Mouse (Mus musculus) heart, embryonic 14.5 days (tissue): ENCODE data around the gene Zdhhc22. TPM values are rescaled to one million over a fixed set of nuclear protein-coding genes. Genes with fewer than 3 reads are reported as not detected.

Experiments used
- ATAC-seq: fragments of 200-750 bp; cut with Nextera tagmentation; 2 replicates; pipeline ENCODE4 v1.8.0; 2017; ENCODE audit warnings: low read depth, moderate TSS enrichment; ENCODE audit not compliant: insufficient number of reproducible peaks, insufficient read depth, low FRiP score
- H3K27ac ChIP-seq, 2 experiments: fragments of 200-500 bp in 1 of 2; fragments of 300-500 bp in 1 of 2; sonication (generic) in 1 of 2; replicated peaks in 1 of 2; 2 replicates each; pipeline ENCODE4 v1.5.1; 2012 to 2014; ENCODE audit warnings: low read depth in 2 of 2, low read length in 2 of 2, control low read depth in 1 of 2, mild to moderate bottlenecking in 1 of 2, mixed read lengths in 1 of 2; ENCODE audit not compliant: control insufficient read depth in 1 of 2, insufficient read depth in 1 of 2
- H3K27me3 ChIP-seq: fragments of 300-500 bp; sonication (generic); 2 replicates; pipeline ENCODE4 v1.6.1; 2014; ENCODE audit warnings: mild to moderate bottlenecking, low read length, control low read depth; ENCODE audit not compliant: control insufficient read depth, insufficient read depth
- H3K36me3 ChIP-seq: fragments of 300-500 bp; sonication (generic); 2 replicates; pipeline ENCODE4 v1.6.1; 2014; ENCODE audit warnings: mild to moderate bottlenecking, control low read depth, low read length, mixed read lengths; ENCODE audit not compliant: control insufficient read depth, insufficient read depth
- H3K4me1 ChIP-seq, 2 experiments: fragments of 200-500 bp in 1 of 2; fragments of 300-500 bp in 1 of 2; sonication (generic) in 1 of 2; 2 replicates each; pipeline ENCODE4 v1.6.1; 2012 to 2014; ENCODE audit warnings: low read length in 2 of 2, control low read depth in 1 of 2, mixed read lengths in 1 of 2; ENCODE audit not compliant: control insufficient read depth in 2 of 2, insufficient read depth in 2 of 2
- H3K4me2 ChIP-seq: fragments of 300-500 bp; sonication (generic); 2 replicates; pipeline ENCODE4 v1.6.1; 2014; ENCODE audit warnings: mild to moderate bottlenecking, low read length
- H3K4me3 ChIP-seq, 2 experiments: fragments of 200-500 bp in 1 of 2; fragments of 300-500 bp in 1 of 2; sonication (generic) in 1 of 2; 2 replicates each; pipeline ENCODE4 v1.5.1; 2012 to 2014; ENCODE audit warnings: low read length in 2 of 2, mild to moderate bottlenecking in 2 of 2, control low read depth in 1 of 2, low read depth in 1 of 2, moderate library complexity in 1 of 2; ENCODE audit not compliant: control insufficient read depth in 1 of 2, insufficient read depth in 1 of 2
- H3K9ac ChIP-seq: fragments of 300-500 bp; sonication (generic); 2 replicates; pipeline ENCODE4 v1.6.1; 2014; ENCODE audit warnings: mild to moderate bottlenecking, low read length
- H3K9me3 ChIP-seq: fragments of 300-500 bp; sonication (generic); 2 replicates; pipeline ENCODE4 v1.6.1; 2016; ENCODE audit warnings: low read length, control low read depth; ENCODE audit not compliant: control insufficient read depth
- WGBS: fragments of 180-500 bp; shearing (Covaris S2); extraction: QIAGEN DNeasy Blood & Tissue Kit; methylation state at CpG from one replicate; pipeline ENCODE4 v1.1.7; 2014; 5-methylcytosine and 5-hydroxymethylcytosine counted together
- polyA plus RNA-seq: library from polyadenylated mRNA; unstranded; fragments of >200 nt; fragmentation: Nextera tagmentation; extraction: Ambion mirVana; gene quantifications from 2 replicates; pipeline ENCODE4 v1.2.1, GENCODE M21; 2014

The Zdhhc22 gene
- polyA plus RNA-seq, 1 experiment from 2014 or later = 0.09 TPM

DNA sequence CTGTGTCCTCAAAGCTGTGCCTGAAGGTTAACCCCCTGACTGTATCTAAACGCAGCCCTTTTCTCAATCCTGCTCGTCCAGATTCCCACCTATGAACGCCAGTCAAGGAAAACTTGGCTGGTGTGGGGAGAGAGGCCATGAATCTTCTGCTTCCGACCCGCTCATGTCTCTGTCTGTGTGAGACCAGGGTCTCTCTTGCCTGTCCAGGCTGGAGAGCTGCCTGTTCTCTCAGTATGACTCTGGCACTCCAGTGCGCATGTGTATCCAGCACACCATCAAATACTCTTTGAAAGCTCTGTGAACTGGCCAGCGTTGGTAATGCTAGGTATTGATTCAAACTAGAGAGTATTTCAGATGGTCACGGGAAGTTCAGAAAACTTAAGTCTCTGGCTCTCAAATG lies 46.8 kb downstream of the Zdhhc22 start:
- H3K36me3 ChIP-seq = no peaks in the 10 kb centered on the region
- H3K4me3 ChIP-seq = no peak overlapping the region
- H3K9me3 ChIP-seq = no peaks in the 10 kb centered on the region
- H3K27me3 ChIP-seq = no peaks in the 10 kb centered on the region
- peaks cover 16 to 30% of the 10 kb centered on the region in 2 experiments for H3K4me1 ChIP-seq
- H3K4me2 ChIP-seq = no peak overlapping the region
- H3K27ac ChIP-seq = no peak overlapping the region
- H3K9ac ChIP-seq = no peak overlapping the region
- ATAC-seq = no peak
- 81% methylated on average over 8 of the region's 8 CpGs for WGBS

DNA sequence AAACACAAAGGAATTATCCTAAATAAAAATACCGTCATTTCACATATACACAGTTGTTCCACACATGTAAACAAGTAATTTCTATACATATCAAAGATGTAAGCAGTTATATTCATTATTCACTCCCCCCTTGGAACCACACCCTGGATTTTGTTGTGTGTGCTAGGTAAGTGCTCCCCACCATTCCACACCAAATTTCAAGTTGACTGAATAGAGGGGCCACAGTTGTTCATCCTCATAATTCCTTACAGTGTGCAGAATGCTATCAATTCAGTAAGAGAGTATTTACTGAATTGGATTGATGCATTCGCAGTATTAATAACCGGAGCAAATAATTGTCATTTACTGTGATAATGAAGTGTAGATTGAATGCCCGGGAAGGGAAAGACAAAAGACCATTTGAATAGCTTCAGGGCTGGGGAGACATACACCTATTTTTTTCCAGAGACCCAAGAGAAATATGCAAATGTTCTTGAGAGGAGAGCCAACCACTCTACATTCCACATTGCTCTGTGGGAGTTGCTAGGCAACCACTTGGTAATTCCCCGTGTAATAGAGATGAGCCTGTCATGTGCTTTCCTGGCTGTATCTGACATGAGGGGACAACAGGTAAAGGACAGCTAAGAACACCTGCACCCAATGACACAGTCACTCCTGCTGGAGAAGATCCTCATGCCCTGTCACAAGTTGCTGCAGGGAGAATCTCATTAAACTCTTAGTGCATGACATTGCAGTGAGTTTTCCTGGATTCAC lies 48.3 kb downstream of the Zdhhc22 start:
- peak overlapping the region in 1 of 2 experiments; percentile 25; a peak in 1 of 4 replicates for H3K27ac ChIP-seq
- WGBS = 45% methylated on average over 5 of the region's 5 CpGs
- H3K4me3 ChIP-seq = no peak overlapping the region
- H3K4me1 ChIP-seq = peaks cover 11 to 22% of the 10 kb centered on the region in 2 experiments
- H3K4me2 ChIP-seq = 0 out of 2 replicates have a peak overlapping the region, but pooled peaks have one; percentile 2
- no peaks in the 10 kb centered on the region for H3K27me3 ChIP-seq
- no peaks in the 10 kb centered on the region for H3K9me3 ChIP-seq
- ATAC-seq = no peak
- no peak overlapping the region for H3K9ac ChIP-seq
- no peaks in the 10 kb centered on the region for H3K36me3 ChIP-seq

DNA sequence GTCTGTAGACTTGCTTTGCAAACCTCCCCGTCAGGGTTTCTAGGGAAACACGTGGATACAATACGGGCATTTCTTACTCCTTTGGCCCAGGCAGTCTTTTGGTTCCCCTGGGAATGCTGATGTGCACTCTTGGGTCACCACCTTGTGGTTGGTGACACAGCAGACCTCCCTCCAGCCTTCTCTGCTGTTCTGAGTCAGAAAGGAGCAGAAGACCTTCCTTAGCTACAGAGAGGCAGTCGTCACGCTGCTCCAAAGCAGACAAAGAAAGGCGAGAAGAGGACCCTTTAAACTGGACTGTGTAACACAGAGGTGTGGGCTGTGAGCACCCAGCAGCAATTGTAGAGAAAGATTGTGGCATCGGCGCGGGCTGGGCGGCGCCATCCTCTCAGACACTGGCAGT lies 49.1 kb downstream of the Zdhhc22 start:
- Histone ChIP-seq H3K9me3 (no peaks in the 10 kb centered on the region), H3K9ac (peak overlapping the region; percentile 43; the same call in 1 of the 2 replicates), H3K4me1 (peaks cover 11 to 21% of the 10 kb centered on the region in 2 experiments), H3K4me3 (no peak overlapping the region), H3K4me2 (0 out of 2 replicates have a peak overlapping the region, but pooled peaks have one; percentile 2), H3K27me3 (no peaks in the 10 kb centered on the region), H3K27ac (peak overlapping the region; percentile 41 to 60; a peak in 2 of 4 replicates), H3K36me3 (no peaks in the 10 kb centered on the region)
- WGBS = 32% methylated on average over 11 of the region's 11 CpGs
- no peak for ATAC-seq

DNA sequence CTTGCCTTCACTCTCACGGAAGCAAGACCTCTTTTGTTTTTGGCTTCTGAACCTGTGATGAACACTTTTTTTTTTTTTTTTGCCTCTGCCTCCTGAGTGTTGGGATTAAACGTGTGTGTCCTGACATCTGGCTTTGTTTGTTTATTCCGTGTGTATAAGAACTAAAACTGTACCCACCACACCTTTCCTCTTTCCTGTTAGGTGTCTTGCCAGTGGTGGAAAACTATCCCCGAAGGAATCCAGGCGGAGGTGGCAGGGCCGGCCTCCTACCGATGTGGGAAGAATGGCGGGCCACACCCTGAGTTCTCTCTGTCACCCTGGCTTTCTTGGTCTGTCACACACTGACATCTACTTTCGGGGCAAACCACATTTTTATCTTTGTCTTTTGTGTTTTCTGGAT lies 51.7 kb downstream of the Zdhhc22 start:
- Histone ChIP-seq H3K9me3 (no peaks in the 10 kb centered on the region), H3K27ac (no peak overlapping the region), H3K27me3 (no peaks in the 10 kb centered on the region), H3K4me2 (no peak overlapping the region), H3K36me3 (no peaks in the 10 kb centered on the region), H3K4me3 (no peak overlapping the region), H3K4me1 (peaks cover 11 to 15% of the 10 kb centered on the region in 2 experiments), H3K9ac (no peak overlapping the region)
- 59% methylated on average over 9 of the region's 9 CpGs for WGBS
- no peak for ATAC-seq

DNA sequence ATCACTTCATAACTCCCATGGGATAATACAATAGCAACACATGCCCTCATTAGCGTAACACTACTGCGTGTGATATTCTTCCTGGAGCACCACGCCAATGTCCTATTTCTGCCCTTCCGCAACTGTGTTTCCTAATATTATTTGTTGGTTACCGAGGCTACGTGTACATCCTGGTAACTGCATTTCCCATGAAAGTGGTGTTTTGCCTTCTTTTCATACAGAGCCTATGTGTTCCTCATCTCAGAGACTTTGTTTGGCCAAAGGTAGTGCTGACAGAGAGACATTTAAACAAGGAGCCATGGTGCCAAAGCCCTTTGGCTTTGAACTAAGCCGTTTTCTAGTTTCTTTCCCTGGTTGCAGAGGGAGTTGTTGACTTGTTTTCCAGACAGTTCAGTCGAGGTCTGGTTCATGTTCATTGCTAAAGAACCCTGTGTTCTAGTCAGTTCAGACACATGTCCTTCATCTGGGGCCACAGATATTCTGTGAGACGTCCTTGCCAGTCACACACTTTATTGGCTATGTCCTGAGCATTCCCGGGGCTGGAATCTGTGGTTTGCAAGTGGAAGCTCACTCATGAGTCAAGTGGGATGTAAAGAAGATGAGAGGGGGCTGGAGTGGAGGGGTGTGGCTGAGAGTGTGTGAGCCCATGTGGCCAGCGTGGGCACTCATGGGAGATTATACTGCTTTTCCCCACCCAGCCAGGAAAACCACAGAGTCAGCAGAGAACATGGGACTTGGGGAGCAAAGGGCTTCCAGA lies 53.5 kb downstream of the Zdhhc22 start:
- no peak for ATAC-seq
- no peaks in the 10 kb centered on the region for H3K27me3 ChIP-seq
- no peak overlapping the region for H3K4me3 ChIP-seq
- H3K9ac ChIP-seq = no peak overlapping the region
- 66% methylated on average over 11 of the region's 11 CpGs for WGBS
- no peak overlapping the region for H3K27ac ChIP-seq
- peaks cover 16 to 18% of the 10 kb centered on the region in 2 experiments for H3K4me1 ChIP-seq
- no peaks in the 10 kb centered on the region for H3K36me3 ChIP-seq
- no peak overlapping the region for H3K4me2 ChIP-seq
- H3K9me3 ChIP-seq = no peaks in the 10 kb centered on the region

DNA sequence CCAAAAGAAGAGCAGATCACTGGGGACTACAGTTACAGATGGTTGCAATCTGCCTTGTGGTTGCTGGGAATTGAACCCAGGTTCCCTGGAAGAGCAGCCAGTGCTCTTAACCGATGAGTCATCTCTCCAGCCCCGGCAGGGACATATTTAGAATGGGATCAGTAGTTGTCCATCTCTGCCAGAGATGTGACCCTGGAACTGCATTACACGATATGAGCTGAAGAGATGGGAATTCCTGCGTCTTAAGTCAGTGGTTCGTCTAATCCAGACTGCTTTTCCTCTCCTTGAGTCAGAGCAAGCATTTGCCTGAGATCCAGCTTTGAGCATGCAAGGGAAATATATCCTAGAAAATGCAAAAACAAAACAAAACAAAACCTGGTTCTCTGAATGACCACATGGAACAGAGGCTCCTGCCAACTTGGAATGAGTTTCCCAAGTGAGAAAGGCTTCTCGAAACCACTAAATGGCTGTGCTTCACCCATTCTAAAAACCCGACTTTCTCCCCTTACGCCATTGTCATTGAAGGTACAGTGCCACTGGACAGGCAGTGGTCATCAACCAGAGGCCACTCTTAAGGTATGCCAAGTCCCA lies 54.4 kb downstream of the Zdhhc22 start:
- no peaks in the 10 kb centered on the region for H3K27me3 ChIP-seq
- H3K27ac ChIP-seq = no peak overlapping the region
- H3K4me3 ChIP-seq = no peak overlapping the region
- WGBS = 63% methylated on average over 8 of the region's 8 CpGs
- H3K36me3 ChIP-seq = no peaks in the 10 kb centered on the region
- H3K9ac ChIP-seq = no peak overlapping the region
- H3K4me1 ChIP-seq = peaks cover 9 to 11% of the 10 kb centered on the region in 2 experiments; a peak in 3 of 4 replicates
- no peak overlapping the region for H3K4me2 ChIP-seq
- H3K9me3 ChIP-seq = no peaks in the 10 kb centered on the region
- no peak for ATAC-seq

DNA sequence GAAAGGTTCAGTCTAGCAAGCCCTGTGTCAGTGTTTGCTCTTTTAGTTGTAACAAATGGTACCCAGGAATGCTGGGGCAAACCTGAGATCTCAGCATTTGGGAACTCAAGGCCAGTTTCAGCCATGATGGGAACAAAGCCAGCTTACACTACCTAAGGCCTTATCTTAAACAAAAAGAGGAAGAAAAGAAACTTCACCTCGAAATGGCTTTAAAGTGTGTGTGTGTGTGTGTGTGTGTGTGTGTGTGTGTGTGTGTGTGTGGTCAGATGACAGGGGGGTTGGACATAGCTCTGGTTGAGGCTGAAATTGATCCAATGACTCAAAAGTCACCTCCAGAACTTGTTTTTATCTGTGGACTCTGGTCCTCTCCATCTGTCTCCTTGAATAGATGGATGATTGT lies 55.5 kb downstream of the Zdhhc22 start:
- Histone ChIP-seq H3K4me1 (peaks cover 9 to 11% of the 10 kb centered on the region in 2 experiments; a peak in 3 of 4 replicates), H3K4me3 (no peak overlapping the region), H3K9me3 (no peaks in the 10 kb centered on the region), H3K27me3 (no peaks in the 10 kb centered on the region), H3K9ac (no peak overlapping the region), H3K27ac (no peak overlapping the region), H3K4me2 (no peak overlapping the region), H3K36me3 (no peaks in the 10 kb centered on the region)
- no peak for ATAC-seq
- 46% methylated on average over 1 of the region's 1 CpGs for WGBS
